Mouse (Mus musculus): ENCODE measurements around the gene Tceal6. TPM values are rescaled to one million over a fixed set of nuclear protein-coding genes. Genes with fewer than 3 reads are reported as not detected.

Gene Tceal6
- polyA plus RNA-seq (2014; fragmentation: Illumina TruSeq; extraction: RNeasy Lipid Tissue Mini Kit (QIAGEN cat#74804); ENCODE audit: low read depth, low replicate concordance), result 1.1 TPM

DNA sequence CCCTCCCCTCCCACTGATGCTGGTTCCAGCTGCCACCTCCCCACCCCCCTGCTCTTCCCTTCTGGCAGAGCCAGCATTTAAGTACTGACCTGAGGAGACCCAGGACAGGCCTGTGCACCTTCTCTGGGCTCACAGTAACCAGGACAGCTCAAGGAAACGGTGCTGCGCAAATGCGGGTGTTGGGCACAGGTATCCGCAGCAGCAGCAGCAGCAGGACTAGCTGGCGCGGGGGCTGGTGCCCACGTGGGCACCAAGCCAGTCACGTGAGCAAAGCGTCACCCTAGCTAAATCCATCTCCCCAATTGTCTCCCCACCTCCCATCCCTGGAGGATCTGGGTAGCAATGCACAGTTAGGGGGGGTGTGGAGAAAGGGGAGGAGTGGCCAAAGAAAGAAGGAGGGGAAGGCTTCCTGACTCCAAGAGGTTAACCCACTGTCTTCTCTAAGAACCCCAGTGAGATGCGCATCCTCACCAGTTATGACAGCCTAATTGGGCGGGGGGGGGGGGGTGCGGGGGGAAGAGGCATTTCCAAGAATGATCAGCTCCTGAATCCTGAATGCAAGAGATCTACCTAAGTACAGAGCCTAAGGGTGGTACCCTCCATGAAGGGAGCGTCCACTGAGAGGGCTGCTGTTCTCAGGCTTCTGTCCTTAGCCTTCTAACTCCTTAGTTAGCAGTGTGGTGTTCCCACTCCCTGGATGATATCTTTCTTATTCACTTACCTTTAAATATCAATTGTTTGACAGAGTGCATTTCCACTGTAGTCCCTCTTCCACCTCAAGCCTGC lies at the start of gene Tceal6:
Gene Tceal6 (minus strand): TSS at position 252 of the 786 bp plus-strand sequence.

DNA sequence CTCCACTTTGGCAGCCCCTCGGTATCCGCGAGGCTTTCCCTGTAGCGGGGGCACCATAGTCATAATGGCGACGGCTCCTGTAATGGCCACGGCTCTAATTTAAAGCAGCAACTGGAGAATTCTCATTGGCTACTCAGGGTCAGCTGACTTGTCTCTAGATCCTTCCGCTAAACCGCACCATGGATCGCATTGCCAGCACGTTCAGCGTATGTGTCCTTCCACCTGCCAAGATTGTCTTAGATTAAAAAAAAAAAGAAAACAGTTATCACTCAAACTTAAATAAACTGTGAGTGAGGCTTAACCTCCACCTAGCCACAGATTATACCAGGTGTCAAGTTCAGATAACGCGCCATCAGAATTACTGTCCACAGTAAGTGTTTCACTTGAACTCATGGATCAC lies 33.0 kb downstream of the Tceal6 start, which contains the start of gene Gm15023:
Gene Gm15023 (minus strand): TSS at position 101 of the 400 bp plus-strand sequence.

Other genes with a start within 250 kb of the Tceal6 start
- 0.20 TPM for gene Nxf2, start 245.9 kb downstream of the Tceal6 start, polyA plus RNA-seq (2014; fragmentation: Illumina TruSeq; extraction: RNeasy Lipid Tissue Mini Kit (QIAGEN cat#74804); ENCODE audit: low read depth, low replicate concordance)
- gene Zmat1, start 201.5 kb downstream of the Tceal6 start, polyA plus RNA-seq (2014; fragmentation: Illumina TruSeq; extraction: RNeasy Lipid Tissue Mini Kit (QIAGEN cat#74804); ENCODE audit: low read depth, low replicate concordance), result 9.9 TPM
- gene Gm15023, start 33.1 kb downstream of the Tceal6 start, polyA plus RNA-seq (2014; fragmentation: Illumina TruSeq; extraction: RNeasy Lipid Tissue Mini Kit (QIAGEN cat#74804); ENCODE audit: low read depth, low replicate concordance), result 0.35 TPM
- 0.10 TPM for gene Pramel3, start 91.6 kb upstream of the Tceal6 start, polyA plus RNA-seq (2014; fragmentation: Illumina TruSeq; extraction: RNeasy Lipid Tissue Mini Kit (QIAGEN cat#74804); ENCODE audit: low read depth, low replicate concordance)
- not detected for gene Gm5128, start 162.6 kb upstream of the Tceal6 start, polyA plus RNA-seq (2014; fragmentation: Illumina TruSeq; extraction: RNeasy Lipid Tissue Mini Kit (QIAGEN cat#74804); ENCODE audit: low read depth, low replicate concordance)
- gene Gm7903, start 223.1 kb upstream of the Tceal6 start, polyA plus RNA-seq (2014; fragmentation: Illumina TruSeq; extraction: RNeasy Lipid Tissue Mini Kit (QIAGEN cat#74804); ENCODE audit: low read depth, low replicate concordance), result 0.17 TPM